Mouse (Mus musculus) right cerebral cortex, postnatal 10 days (tissue): Measurements from ENCODE around the gene Ank2.

ENCODE experiments used
- DNase-seq, 2 experiments: peaks; one replicate each; pipeline ENCODE4 v3.0.0; 2021; ENCODE audit warnings: low spot score in 2 of 2

Ank2 gene

DNA sequence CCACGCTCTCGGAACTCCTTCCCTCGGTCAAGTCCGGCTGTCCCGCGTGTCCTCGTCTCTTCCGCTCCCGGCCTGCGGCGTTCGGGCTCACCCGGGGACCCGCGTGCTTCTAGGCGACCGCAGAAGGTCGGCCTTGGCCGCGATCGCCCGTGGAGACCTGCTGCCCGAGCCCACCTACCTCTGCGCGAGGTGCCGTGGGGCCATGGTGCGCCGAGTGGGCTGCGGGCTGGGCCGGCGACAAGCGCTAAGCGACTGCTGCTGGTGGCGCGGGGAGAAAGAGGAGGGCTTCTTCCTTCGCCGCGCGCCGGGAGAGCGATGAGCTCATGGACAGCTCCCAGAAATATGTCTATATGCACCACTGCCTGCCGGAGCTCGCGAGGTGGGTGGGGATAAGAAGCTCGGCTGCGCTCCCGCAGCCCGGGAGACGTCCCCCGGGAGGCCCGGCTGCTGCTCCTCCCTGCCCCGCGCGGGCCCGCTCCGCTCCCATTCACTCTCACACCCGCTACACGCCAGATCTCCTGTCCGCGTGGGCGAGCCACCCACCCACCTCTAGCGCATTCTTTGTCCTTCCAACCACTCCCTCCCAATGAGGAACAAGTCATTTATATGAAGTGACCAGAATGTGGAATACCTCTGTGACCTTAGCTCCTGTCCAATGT, at the start of gene Ank2:
Gene Ank2, minus strand, starts transcription at position 609 of the 659 bp plus-strand sequence.
- peak; percentile 80 to 85 for DNase-seq

GRCm38 (mm10) chr3:127547882-127548281, 48.7 kb upstream of the Ank2 start:
- peak in 1 of 2 experiments; percentile 26 for DNase-seq

DNA sequence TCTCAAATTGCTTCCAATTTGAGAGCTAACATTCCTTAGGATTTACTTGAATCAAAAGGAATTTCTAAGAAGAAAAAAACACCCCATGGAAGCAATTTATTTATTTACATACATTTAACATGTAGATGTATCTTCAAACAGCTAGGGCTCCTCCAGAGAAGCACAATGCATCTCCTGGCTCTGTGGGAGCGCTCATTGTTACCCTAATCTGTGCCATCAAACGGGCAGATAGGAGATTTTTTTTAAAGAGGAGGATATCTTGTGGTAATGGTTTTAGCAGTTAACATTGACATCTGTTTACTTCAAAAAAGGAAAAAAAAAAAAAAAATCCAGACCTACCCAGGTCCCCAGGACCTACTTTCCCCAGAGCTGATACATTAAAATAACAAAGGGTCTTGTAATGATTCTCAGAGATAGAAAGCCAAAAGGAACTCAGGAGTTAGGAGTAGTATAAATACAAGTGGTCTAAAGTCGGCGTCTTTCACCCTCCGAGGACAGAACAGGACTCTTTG, 45.5 kb upstream of the Ank2 start:
- no peak for DNase-seq

DNA sequence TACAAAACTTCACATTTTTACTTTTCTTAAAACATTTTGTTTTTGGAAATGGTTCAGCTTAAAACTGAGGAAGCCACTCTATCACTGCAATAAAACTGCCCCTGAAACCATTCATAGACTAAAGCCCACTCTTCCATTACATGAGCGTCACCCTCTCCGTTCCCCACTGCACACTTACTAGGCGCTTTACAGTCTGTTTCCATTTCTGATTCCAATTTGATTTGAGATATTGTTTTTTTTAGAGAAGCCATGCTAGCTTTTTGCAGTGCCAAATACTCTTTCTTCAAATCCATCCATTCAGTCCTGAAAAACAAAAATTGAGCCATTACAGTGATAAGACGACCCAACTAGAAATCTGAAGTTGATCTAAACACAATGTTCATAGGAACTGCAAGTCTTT, 44.8 kb upstream of the Ank2 start:
- DNase-seq = no peak

- no peak for DNase-seq
These were observed 40.0 kb upstream of the Ank2 start for GRCm38 (mm10) chr3:127539193-127539592.

GRCm38 (mm10) chr3:127530293-127530692, 31.1 kb upstream of the Ank2 start:
- DNase-seq = no peak

DNA sequence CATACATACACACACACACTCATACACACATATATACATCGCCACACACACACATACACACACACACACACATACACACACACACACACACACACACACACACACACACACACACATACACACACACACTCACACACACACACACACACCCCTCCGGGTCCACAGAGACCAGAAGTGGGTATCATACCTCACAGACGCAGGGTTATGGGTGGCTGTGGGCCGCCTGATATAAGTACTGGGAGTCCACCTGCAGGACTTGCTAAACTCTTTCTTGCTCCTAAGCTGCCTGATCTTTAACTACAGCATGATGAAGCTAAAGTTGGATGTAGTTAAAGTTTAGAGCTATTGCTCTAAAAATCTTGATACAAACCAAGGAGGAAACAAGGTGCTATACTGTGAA, 30.7 kb upstream of the Ank2 start:
- DNase-seq = no peak

- DNase-seq = no peak
These were observed 30.1 kb upstream of the Ank2 start for GRCm38 (mm10) chr3:127529210-127529609.

GRCm38 (mm10) chr3:127527465-127528034, 28.4 kb upstream of the Ank2 start:
- DNase-seq = peak; percentile 43 to 55

DNA sequence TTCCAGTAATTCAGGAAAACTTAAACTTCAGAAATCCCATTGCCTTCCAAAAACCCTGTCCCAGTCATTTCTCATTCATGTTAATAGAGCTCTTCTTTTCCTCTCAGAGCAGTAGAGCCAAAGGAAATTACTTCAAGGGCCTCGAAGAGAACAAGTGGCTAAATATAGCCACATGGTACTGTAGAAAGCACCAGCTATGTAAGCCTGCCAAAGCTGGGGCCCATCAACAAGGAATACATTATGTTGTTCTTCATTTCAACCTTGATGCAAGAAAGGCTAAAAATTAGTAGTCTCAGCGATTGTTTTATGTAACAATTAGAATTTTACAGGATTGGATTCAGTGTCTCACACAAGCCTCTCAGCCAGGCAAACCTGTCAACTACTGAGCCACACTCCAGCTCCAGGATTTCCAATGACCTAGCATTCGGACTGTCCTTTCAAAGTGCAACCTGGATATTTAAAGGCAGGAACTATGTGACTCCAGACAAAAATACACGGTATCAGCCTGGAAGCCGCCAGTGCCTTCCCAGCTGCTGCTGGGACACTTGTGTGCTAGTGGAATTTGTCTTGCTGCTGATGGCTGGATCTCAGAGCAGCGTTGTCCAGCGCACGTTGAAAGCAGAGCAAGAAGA, 26.2 kb upstream of the Ank2 start:
- no peak for DNase-seq

DNA sequence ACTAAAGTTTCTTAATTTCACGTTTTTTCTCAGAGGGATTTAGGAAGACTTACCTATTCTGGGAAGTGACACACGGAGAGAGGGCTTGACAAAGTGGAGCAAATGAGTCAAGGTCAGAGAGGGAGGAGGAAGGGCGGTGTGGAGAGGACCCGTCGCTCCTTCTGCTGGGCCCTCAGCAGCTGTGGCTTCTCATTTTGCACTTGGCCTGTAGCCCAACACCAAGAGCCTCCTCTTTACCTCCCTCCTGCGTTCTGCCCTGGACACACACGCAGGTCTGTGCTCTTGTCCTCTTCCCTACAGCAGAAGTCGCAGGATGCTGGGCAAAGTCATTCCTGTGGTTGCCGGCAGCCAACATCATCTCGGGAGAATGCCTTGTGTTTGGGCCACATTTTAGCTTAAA, 22.0 kb upstream of the Ank2 start:
- DNase-seq = no peak

DNA sequence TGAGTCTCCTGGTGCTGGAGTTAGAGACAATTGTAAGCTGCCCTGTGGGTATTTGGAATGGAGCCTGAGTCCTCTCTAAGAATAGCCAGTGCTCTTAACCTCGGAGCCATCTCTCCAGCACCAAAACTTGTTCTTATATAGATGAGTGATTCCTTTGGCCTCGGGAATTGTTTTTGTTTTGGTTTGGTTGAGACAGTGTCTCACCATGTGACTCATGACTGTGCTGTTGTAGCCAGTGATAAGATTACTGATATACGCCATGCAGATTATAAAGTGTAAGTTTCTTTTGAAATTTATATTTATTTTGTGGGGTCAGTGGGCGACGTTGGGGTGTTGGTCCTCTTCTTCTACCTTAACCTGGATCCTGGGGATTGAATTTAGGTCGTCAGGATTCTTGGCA, 21.1 kb upstream of the Ank2 start:
- no peak for DNase-seq

DNA sequence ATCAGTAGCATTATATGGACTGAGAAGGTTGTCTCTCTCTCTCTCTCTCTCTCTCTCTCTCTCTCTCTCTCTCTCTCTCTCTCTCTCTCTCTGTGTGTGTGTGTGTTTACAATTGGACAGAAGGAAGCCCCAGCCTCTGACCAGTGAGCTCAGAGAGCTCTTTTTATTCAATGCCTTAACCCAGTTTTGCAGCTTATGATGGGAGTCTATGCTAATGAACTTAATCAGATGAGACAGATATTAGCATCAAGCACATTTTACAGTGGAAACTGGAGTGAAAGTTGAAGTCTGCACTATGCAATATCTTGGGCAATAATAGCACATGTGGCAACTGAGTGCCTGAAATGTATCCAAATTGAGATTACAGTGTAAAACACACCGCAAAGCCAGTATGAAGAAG, 16.1 kb upstream of the Ank2 start:
- no peak for DNase-seq

DNA sequence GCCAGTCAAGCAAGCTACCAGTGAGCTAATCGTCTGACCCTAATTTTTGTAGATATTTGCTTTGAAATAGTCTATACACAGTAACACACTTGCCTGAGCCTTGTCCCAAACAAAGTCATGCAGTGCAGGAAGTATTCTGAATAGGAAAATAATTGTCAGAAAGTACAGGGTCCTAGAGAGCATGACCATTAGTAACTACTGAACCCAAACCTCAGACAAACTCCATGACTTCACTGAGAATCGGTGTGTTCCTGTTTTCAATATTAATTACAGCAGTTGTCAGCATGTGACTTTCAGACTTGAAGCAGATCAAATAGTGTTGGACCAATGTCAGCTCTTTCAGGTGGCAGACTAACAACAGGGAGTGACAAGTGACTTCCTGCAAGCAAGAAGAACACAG, 14.5 kb upstream of the Ank2 start:
- DNase-seq = no peak

DNA sequence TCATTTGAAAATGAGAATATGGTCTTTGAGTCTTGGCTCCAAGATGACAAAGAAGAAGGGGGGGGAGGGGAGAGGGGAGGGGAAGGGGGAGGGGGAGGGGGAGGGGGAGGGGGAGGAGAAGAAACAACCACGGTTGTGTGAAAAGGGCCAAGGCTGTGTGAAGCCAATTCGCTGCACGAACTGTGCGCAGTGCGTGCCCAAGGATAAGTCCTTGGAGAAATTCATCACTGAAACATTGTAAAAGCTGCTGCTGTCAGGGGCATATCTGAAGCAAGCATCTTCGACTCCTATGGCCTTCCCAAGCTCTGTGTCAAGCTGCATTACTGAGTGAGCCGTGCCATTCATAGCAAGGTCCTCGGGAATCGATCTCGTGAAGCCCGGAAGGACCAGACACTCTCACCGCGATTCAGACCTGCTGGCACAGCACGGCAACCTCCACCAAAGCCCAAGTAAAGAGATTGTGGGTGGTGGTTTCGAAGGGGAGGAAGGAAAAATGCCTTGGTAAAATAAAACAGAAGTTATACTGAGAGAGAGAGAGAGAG, 13.7 kb upstream of the Ank2 start:
- DNase-seq = no peak

DNA sequence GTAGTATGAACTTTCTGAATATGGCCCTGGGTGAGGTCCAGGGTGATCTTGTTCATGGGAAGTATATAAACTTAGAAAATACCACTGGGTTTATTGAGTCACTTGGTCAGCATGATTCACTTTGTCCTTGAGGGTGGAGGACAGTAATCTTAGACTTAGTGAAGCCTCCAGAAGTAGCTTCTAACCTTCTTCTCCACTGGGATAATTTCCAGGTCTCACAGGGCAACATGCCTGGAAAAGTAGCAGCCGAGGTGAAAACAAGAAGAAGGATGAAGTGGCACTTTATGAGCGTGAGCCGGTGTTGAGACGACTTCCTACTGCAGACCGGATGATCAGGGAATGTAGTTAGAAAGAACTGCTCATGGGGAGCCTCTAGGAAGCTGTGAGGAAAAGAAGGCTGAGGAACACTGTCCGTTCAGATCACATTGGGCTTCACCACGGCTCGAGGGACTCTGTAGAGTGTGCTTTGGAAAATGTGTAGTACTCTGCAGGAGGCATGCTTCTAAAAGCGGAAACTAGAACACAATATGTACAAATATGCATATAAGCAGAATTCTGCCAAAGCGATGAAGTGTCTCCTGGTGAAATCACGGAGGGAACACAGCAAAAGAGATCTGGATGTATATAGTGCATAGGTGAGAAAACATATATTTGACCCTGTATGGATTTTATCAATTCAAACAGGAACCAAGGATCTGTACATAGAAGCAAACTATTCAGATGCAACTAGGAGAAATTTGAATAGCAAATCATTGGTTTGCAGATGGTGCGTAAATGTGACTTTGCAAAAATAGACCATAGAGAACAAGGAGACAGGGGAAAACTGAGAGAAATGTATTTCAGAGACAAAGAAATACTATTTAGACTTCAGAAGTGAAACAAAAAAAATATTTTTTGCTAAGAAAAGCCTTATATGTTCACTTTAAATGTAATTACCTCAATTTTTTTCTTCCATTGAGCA, 12.9 kb upstream of the Ank2 start:
- DNase-seq = no peak

GRCm38 (mm10) chr3:127507878-127508783, 9.0 kb upstream of the Ank2 start:
- no peak for DNase-seq

DNA sequence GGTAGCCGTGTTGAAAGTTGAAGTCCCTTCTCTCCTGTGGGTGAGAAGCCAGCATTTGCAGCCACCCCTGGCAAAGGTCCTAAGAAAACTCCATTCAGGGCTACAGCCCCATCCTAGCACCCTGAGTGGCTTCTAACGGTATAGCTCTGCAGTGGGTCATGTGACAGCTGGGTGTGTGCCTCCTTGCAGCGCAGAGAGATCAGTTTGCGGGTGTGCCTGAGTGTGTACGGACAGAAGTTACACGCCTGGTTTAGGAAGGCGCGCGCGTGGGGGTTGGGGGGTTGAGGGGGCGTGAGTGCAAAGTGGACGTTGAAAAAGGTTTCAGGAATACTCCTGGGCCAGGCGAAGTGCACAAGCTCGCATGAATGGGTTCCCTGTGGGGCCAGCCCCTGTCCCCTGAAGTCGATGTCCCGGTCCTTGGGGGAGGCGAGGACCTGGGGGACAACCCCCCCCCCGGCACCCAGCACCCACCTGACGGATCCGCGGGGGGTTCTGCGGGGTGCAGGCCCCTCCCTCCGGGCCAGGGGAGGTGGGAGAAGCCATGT, 881 bp downstream of the Ank2 start:
- DNase-seq = peak; percentile 58 to 66

- no peak for DNase-seq
These were observed 6.5 kb downstream of the Ank2 start for GRCm38 (mm10) chr3:127492663-127493062.

DNA sequence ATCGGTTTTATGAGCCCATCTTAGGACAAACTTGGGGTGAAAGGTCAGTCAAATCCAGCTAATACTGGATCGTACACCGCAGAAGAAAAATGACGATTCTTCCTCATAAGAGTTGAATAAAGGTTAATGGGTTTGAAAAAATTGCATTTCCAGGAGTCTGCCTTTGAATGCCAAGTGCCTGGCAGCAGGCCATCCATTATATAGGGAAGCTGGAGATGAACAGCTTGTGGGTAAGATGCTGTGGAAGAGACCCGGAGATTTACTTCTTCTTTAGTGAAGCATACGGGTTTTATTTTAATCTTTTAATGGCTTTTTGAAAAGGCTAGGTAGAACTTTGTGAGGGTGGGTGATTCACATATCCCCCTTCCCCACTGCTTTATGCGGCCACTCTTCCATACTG, 11.8 kb downstream of the Ank2 start:
- DNase-seq = peak; percentile 56 to 58
